Mouse (Mus musculus) thymus, postnatal 10 days (tissue): ENCODE data around the gene Mrgprb1.
"Not testable (repeated sequence)": the region's sequence is repeated elsewhere in the genome, so short reads cannot be mapped to it uniquely, and the experiment has no call there.

Experiments
- DNase-seq, 2 experiments: peaks; one replicate each; pipeline ENCODE4 v3.0.0; 2021; ENCODE audit warnings: low spot score in 2 of 2

Gene Mrgprb1

DNA sequence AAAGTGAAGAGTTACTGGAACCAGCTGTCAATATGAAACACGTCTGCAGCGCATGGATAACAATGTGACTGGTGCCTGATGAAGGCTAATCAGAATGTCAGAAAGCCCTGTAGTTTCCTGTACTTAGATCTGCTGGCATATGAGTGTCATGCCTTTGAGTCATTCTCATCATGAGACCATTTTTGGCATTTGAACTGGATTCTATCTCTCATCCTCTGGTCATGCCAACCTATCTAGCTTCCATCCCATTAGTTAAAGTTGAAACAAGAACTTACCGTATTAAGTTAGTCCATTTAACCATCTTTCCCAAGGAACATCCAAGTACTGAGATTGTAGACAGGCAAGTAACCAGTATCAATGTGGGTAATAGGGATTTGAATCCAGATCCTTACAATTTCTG, at the start of gene Mrgprb1:
Gene Mrgprb1, minus strand, starts transcription at position 101 of the 400 bp plus-strand sequence.
- DNase-seq: no peak

DNA sequence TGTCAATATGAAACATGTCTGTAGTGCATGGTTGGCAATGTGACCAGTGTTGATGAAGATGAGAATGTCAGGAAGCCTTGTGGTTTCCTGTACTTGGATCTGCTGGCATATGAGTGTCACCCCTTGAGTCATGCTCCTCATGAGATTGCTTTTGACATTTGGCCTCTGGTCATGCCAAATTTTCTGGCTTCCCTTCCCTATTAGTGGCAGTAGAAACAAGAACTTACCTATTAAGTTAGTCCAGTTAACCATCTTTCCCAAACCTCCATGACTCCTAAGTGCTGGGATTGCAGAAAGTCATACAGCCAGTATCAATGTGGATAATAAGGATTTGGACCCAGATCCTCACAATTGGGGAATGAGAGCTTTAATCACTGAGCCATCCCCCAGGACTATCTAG, 43.1 kb upstream of the Mrgprb1 start, which contains the start of gene Mrgprx2:
Gene Mrgprx2, minus strand, starts transcription at position 101 of the 400 bp plus-strand sequence.
- DNase-seq: no peak

DNA sequence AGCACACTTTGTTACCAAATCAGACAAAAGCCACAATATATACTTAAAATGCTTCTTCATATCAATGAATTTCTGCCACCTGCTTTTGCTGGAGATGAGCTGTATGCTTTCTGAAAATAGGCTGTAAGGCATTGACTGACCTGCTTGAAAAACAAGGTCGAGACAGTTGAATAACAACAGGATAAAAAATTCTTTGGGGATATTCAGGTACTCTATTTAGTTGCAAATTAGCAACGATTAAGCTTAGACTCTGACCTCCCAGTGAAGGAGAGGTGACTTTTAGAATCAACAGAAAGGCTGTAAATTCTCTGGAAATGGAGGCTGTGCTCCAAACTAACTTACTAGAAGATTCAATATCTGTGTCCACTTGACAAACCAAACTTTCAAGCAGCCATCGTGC, 19.6 kb downstream of the Mrgprb1 start:
- DNase-seq: no peak

DNA sequence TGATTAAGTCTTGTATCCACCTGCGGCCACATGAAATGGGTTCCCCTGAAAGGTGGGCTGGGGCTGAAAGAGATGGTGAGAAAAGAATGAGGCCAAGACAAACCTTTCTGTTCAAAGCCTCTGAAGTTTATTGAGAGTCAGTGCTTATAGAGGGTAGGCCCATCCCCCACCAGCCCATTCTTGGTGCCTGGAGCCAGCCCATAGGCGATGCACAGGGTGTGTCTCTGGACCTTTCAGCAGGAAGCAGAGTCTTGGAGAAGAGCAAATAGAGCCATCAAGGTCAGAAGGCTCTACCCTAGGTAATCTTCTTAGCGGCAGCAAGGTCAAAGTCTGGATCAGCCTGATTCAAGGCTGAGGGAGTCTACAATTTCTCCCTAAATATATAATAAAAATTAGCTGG, 20.2 kb downstream of the Mrgprb1 start:
- DNase-seq: not testable (repeated sequence)
